Mouse (Mus musculus) naive thymus-derived CD4-positive, alpha-beta T cell, adult 5 months (primary cell): ENCODE results near the gene Gm12185. TPM values are rescaled to one million over a fixed set of nuclear protein-coding genes. Genes with fewer than 3 reads are reported as not detected.

Experiments
- polyA plus RNA-seq: library from polyadenylated mRNA; unstranded; fragments of 100-300 nt; shearing (Covaris generic); gene quantifications from one replicate; pipeline ENCODE4 v1.2.1, GENCODE M21; 2017

The Gm12185 gene
- 2.9 TPM for polyA plus RNA-seq

DNA sequence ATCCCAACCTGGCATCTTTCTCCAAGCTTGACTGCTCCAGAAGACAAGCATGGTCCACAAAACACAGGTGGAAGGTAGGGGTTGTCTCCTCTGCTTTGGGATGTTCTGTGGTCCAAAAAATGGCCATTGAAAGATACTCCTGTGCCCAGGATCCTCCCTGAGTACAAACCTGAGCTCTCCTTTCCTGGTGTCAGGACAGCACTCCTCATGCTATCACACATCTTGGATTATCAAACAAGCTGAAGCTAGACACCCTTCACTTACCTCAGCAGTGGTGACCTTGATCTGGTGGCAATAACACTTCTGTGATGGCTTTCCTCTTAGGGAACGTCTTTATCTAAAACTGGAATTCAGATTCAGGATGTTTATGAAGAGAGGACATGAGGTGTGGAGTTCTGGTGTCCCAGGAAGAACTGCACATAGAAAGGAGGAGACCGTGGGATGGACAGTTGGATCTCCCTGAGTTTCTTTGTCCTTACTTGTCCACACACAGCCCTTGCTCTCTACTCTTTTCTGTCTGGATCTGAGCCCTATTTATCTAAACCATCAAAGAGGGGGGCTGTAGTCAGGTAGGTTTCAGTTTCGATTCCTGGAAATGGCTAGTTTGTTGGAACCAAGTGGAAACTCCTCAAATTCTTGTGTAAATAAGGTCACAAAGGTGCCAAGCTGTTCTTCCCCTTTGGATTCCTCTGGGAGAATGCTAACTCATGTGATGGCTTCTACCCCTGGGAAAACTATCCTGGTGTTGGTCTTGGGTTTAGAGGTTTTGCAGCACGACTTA is at the start of gene Gm12185:
Gene Gm12185 (minus strand): TSS at position 487 of the 781 bp plus-strand sequence.

DNA sequence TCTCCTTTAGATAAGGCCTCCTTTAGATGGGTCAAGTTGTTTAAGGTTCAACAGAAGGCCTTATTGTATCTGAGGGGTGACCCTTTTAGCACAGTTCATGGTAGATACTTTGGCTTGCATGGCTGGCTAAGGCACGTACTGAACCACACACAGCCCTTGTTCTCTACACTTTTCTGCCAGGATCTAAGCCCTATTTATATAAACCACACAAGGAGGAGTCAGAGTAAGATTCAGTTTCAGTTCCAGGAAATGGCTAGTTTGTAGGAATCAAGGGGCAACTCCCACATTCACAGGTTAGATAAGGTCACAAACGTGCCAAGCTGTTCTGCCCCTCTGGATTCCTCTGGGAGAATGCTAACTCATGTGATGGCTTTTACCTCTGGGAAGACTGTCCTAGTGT is 2.0 kb upstream of the Gm12185 start, which contains the start of gene Tgtp1:
Gene Tgtp1 (minus strand): TSS at position 155 of the 400 bp plus-strand sequence.

DNA sequence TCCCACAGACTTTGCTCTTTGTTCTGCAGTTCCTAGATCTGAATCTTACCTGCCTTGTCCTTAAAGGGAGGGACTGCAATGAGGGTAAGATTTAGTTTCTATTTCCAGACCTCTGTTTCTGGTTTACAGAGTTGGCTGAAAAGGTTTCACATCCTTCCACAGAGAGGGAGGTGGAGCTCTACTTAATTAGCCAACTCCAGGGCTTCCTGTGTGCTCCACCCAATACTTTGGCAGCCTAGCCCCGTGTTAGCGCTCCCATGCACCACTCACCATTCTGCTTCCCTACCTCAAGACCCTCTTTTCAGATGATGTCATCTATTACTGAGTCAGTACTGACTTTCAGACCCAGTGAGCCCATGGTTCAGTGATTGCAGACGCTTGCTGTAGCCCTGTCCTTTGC is 12.8 kb downstream of the Gm12185 start, which contains the start of gene 9930111J21Rik1:
Gene 9930111J21Rik1 (minus strand): TSS at position 148 of the 400 bp plus-strand sequence.

DNA sequence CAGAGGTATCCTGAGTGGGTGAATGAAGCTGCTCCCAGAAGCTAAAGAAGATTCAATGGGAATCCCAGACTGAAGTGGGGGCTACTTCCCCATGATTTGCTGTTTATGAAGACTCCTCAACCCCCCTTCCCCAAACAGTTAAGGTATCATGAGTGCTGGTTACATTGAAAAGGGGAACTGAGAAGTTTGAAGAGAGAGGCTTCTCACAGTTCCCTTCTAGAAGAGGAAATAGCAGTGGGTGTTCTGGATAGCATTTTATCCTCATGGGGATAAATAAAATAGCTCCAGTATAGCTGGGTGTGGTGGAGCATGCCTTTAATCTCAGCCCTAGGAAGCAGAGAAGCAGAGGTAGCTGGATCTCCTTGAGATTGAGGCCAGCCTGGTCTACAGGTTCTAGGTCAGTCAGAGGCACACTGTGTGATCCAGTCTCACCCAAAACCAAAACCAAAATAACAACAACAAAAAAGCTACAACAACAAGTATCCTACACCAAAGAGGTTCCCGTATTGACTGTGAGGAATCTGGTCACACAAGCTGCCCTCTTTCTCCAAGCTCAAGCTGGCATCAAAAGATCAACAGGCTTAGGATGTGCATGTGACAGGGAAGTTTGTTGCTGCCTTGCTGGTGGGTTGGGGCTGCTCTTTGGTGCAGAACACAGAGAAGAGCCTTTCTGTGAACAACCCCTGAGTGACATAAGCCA is 13.6 kb downstream of the Gm12185 start, which contains the start of gene Olfr56:
Gene Olfr56 (plus strand): TSS at position 650 of the 700 bp plus-strand sequence.

DNA sequence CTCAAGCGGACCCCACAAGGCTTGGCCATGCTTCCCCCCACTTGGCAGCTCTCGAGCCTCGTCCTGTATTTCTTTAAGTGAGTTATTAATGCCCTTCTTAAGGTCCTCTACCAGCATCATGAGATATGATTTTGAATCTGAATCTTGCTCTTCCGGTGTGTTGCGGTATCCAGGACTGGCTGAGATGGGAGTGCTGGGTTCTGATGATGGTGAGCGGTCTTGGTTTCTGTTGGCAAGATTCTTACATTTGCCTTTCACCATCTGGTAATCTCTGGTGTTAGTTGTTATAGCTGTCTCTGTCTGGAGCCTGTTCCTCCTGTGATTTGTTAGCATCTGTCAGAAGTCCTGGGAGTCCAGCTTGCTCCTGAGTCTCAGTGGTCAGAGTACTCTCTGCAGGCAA is 45.9 kb downstream of the Gm12185 start, which contains the start of gene Psme2b:
Gene Psme2b (minus strand): TSS at position 101 of the 400 bp plus-strand sequence.

DNA sequence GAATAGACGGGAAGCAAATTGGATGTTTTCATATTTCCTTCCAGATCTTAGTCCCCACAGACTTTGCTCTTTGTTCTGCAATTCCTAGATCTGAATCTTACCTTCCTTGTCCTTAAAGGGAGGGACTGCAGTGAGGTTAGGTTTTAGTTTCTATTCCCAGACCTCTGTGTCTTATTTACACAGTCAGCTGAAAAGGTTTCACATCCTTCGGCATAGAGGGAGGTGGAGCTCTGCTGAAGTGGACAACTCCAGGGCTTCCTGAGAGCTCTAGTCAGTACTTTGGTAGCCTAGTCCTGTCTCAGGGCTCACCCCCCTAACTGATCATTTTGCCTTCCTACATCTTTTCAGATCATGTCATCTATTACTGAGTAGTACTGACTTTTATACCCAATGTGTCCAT is 90.0 kb downstream of the Gm12185 start, which contains the start of gene Gm5431:
Gene Gm5431 (minus strand): TSS at position 194 of the 400 bp plus-strand sequence.

DNA sequence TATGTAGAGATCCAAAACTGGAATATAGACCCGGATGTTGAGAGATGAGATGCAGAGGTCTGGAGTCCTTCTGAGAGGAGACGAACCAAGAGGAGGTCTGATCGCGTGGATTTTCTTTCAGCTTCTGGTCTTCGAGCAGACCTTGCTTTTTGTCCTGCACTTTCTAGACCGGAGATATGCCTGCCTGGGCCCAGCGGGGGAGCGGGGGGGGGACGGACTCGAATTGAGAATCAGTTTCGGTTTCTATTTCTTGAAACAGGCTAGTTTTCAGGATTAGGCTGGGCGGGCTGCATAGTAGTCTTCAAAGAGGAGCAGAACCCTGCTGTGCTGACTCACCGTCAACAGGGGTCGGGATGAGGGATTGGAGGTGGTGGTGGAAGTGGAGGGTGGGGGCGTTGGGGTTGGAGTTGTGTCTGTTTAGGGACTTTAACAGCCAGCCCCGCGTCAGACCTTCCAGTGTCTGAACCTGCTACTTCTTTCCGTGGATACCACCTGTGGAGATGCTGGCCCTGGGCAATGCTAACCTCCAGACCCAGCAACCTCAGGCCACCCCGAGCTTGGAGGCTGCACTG is 120.7 kb downstream of the Gm12185 start, which contains the start of gene Irgm1:
Gene Irgm1 (minus strand): TSS at position 483 of the 572 bp plus-strand sequence.

Other genes starting within 250 kb of the Gm12185 start
- gene Rack1, start 191.9 kb downstream of the Gm12185 start, polyA plus RNA-seq = 728 TPM
- 0.92 TPM for gene Trim41, start 174.9 kb downstream of the Gm12185 start, polyA plus RNA-seq
- gene Trim7, start 166.1 kb downstream of the Gm12185 start, polyA plus RNA-seq = not detected
- 7.6 TPM for gene Gm12184, start 165.6 kb downstream of the Gm12185 start, polyA plus RNA-seq
- gene Irgm1, start 120.5 kb downstream of the Gm12185 start, polyA plus RNA-seq = 68.5 TPM
- 0.91 TPM for gene Gm5431, start 90.0 kb downstream of the Gm12185 start, polyA plus RNA-seq
- gene Psme2b, start 46.0 kb downstream of the Gm12185 start, polyA plus RNA-seq = 115 TPM
- 0.66 TPM for gene Olfr56, start 13.3 kb downstream of the Gm12185 start, polyA plus RNA-seq
- gene 9930111J21Rik1, start 12.8 kb downstream of the Gm12185 start, polyA plus RNA-seq = 125 TPM
- 200 TPM for gene Tgtp1, start 1.9 kb upstream of the Gm12185 start, polyA plus RNA-seq
- gene 9930111J21Rik2, start 59.0 kb upstream of the Gm12185 start, polyA plus RNA-seq = 92.8 TPM
- gene Tgtp2, start 72.0 kb upstream of the Gm12185 start, polyA plus RNA-seq = 187 TPM
- 241 TPM for gene Ifi47, start 84.4 kb upstream of the Gm12185 start, polyA plus RNA-seq
- gene Olfr1396, start 122.6 kb upstream of the Gm12185 start, polyA plus RNA-seq = 0.15 TPM
- not detected for gene Olfr1395, start 150.0 kb upstream of the Gm12185 start, polyA plus RNA-seq
- not detected for gene Olfr1394, start 162.2 kb upstream of the Gm12185 start, polyA plus RNA-seq
- not detected for gene Btnl9, start 194.9 kb upstream of the Gm12185 start, polyA plus RNA-seq
- 57.7 TPM for gene Zfp62, start 211.1 kb upstream of the Gm12185 start, polyA plus RNA-seq